In genomic region chr9:32571676-32572075, GRCm38 (mm10) we compare ENCODE assay signal across 10 mouse cellular contexts.
"Had no signal": no experiment of that assay in that cellular context is flagged by ENCODE, and none has a peak within 500 bp of the region (broad histone marks: within the 10 kb centered on the region; RNA-seq: fewer than 3 reads in every experiment).

No protein-coding gene starts in this region.

- H3K4me2 ChIP-seq: intestine, embryonic 15.5 days; limb, embryonic 13.5 days; liver, embryonic 11.5 days; lung, embryonic 14.5 days; midbrain, embryonic 13.5 days had no signal

- DNase-seq: kidney, adult 18-20 months; kidney, postnatal 25 days; lung, embryonic 14.5 days; lung, postnatal 14 days; right cerebral cortex, postnatal 14 days; thymus, postnatal 36 days had no signal

- H3K27me3 ChIP-seq: intestine, embryonic 15.5 days; limb, embryonic 13.5 days; midbrain, embryonic 13.5 days had no signal

- ATAC-seq: intestine, embryonic 15.5 days; midbrain, embryonic 13.5 days had no signal

- H3K36me3 ChIP-seq: intestine, embryonic 15.5 days; limb, embryonic 13.5 days; midbrain, embryonic 13.5 days had no signal

- H3K4me1 ChIP-seq: midbrain, embryonic 13.5 days had no signal

- H3K9me3 ChIP-seq: intestine, embryonic 15.5 days; limb, embryonic 13.5 days; midbrain, embryonic 13.5 days had no signal

- H3K9ac ChIP-seq: intestine, embryonic 15.5 days; limb, embryonic 13.5 days; lung, embryonic 14.5 days; midbrain, embryonic 13.5 days had no signal

- H3K4me3 ChIP-seq: intestine, embryonic 15.5 days; limb, embryonic 13.5 days; midbrain, embryonic 13.5 days had no signal

- H3K27ac ChIP-seq: intestine, embryonic 15.5 days; limb, embryonic 13.5 days; midbrain, embryonic 13.5 days had no signal
